Mouse (Mus musculus) hindbrain, embryonic 14.5 days (tissue): ENCODE measurements around the gene Usp51. TPM values are rescaled to one million over a fixed set of nuclear protein-coding genes. Genes with fewer than 3 reads are reported as not detected.
"Not testable (repeated sequence)": the region's sequence is repeated elsewhere in the genome, so short reads cannot be mapped to it uniquely, and the experiment has no call there.

Experiments used
- ATAC-seq: fragments of 200-750 bp; cut with Nextera tagmentation; 2 replicates; pipeline ENCODE4 v1.8.0; 2017; ENCODE audit warnings: moderate number of reproducible peaks, mild to moderate bottlenecking, moderate TSS enrichment, moderate library complexity; ENCODE audit not compliant: low FRiP score
- DNase-seq: peaks from one replicate; pipeline ENCODE4 v3.0.0-alpha.2; 2015; ENCODE audit warnings: low spot score
- H3K27ac ChIP-seq: fragments of 300-500 bp; sonication (generic); 2 replicates; pipeline ENCODE4 v1.5.1; 2014; ENCODE audit warnings: mild to moderate bottlenecking, moderate library complexity
- H3K27me3 ChIP-seq: fragments of 300-500 bp; sonication (generic); 2 replicates; pipeline ENCODE4 v1.6.1; 2014; ENCODE audit warnings: mild to moderate bottlenecking, low read length, mixed read lengths; ENCODE audit not compliant: control insufficient read depth, insufficient read depth
- H3K36me3 ChIP-seq: fragments of 300-500 bp; sonication (generic); replicated peaks from 2 replicates; pipeline ENCODE4 v1.6.1; 2014; ENCODE audit not compliant: control insufficient read depth, insufficient read depth
- H3K4me1 ChIP-seq: fragments of 300-500 bp; sonication (generic); replicated peaks from 2 replicates; pipeline ENCODE4 v1.6.1; 2014; ENCODE audit warnings: antibody characterized with exemption, low read length, mixed read lengths; ENCODE audit not compliant: control insufficient read depth, insufficient read depth
- H3K4me2 ChIP-seq: fragments of 300-500 bp; sonication (generic); replicated peaks from 2 replicates; pipeline ENCODE4 v1.6.1; 2014; ENCODE audit warnings: mild to moderate bottlenecking, moderate library complexity
- H3K4me3 ChIP-seq: fragments of 300-500 bp; sonication (generic); replicated peaks from 2 replicates; pipeline ENCODE4 v1.5.1; 2014; ENCODE audit warnings: mild to moderate bottlenecking, low read length
- H3K9ac ChIP-seq: fragments of 300-500 bp; sonication (generic); 2 replicates; pipeline ENCODE4 v1.6.1; 2014
- H3K9me3 ChIP-seq: fragments of 300-500 bp; sonication (generic); 2 replicates; pipeline ENCODE4 v1.6.1; 2016; ENCODE audit warnings: low read length; ENCODE audit not compliant: control insufficient read depth
- WGBS: fragments of 180-500 bp; shearing (Covaris S2); extraction: QIAGEN DNeasy Blood & Tissue Kit; methylation state at CpG from one replicate; pipeline ENCODE4 v1.1.7; 2014; 5-methylcytosine and 5-hydroxymethylcytosine counted together
- polyA plus RNA-seq: library from polyadenylated mRNA; unstranded; fragments of >200 nt; fragmentation: Nextera tagmentation; extraction: Ambion mirVana; gene quantifications from 2 replicates; pipeline ENCODE4 v1.2.1, GENCODE M21; 2014

The Usp51 gene
- polyA plus RNA-seq, 1 experiment from 2014 or later = 3.3 TPM

DNA sequence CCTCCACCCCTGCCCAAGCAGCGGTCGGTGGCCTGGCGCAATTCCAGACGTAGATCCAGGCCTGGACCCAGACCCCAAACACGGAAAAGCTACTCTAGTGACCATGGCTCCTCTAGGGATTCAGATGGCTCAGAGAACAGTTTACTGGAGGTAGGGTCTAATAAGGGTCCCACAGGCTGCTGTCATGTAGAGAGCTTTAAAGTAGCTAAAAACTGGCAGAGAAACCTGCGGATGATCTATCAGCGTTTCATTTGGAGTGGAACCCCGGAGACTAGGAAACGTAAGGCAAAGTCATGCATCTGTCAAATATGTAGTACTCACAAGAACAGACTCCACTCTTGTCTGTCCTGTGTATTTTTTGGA is 1.4 kb downstream of the Usp51 start:
- H3K4me2 ChIP-seq = peak overlapping the region; percentile 56
- 33% methylated on average over 9 of the region's 9 CpGs for whole genome bisulfite sequencing
- H3K36me3 ChIP-seq = no peaks in the 10 kb centered on the region
- H3K4me1 ChIP-seq = no peaks in the 10 kb centered on the region
- 0 out of 2 replicates have a peak, but pooled peaks cover 8% of the 10 kb centered on the region for H3K27me3 ChIP-seq
- H3K27ac ChIP-seq = peak overlapping the region; percentile 89
- no peaks in the 10 kb centered on the region for H3K9me3 ChIP-seq
- peak overlapping the region; percentile 66 for H3K9ac ChIP-seq
- DNase-seq = peak; percentile 34
- peak overlapping the region; percentile 55 for H3K4me3 ChIP-seq
- ATAC-seq = no peak; the same call in 1 of the 2 replicates

DNA sequence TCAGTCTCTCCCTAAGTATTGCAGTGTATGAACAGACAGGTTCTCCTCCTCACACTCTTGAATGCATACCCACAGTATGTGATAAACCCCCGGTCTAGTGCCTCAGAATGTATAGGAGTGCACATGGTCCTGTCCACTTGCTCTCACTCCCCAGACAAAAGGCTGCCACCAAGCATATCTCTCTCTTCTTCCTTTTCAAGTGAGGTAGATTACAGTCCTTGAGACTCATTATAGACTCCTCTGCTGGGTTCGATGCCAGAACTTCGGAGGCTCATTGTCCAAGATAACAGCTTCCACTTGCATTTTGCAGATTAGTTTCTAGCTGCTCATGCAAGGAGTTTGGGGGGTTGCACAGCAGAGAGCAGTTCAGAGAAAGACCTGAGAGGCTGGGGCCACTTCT is 19.0 kb downstream of the Usp51 start:
- not testable (repeated sequence) for H3K9me3 ChIP-seq, H3K9ac ChIP-seq, H3K4me1 ChIP-seq, DNase-seq, H3K27ac ChIP-seq, H3K4me3 ChIP-seq, H3K4me2 ChIP-seq, ATAC-seq, H3K27me3 ChIP-seq, H3K36me3 ChIP-seq
- no CpG with 5 or more reads among the region's 3 CpGs for WGBS

DNA sequence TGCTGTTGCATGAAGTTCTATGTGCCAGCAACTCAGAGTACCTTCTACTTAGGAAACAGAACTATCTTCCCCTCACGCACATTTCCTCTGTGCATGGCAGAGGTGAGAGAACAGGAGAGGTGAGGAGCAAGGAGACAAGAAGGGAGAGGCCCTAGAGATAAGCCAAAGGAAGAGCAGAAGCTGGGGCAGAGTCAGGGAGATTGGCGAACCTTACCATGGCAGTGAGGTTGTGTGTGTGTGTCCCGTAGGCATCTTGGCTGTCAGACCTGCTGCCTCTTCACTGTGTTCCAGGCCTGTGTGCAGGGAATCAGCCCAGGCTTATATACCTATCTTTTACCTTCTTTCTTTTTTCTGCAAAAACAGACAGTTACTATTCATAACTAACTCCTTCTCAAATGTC is 19.4 kb downstream of the Usp51 start:
- DNase-seq = not testable (repeated sequence)
- WGBS = 80% methylated on average over 1 of the region's 3 CpGs

DNA sequence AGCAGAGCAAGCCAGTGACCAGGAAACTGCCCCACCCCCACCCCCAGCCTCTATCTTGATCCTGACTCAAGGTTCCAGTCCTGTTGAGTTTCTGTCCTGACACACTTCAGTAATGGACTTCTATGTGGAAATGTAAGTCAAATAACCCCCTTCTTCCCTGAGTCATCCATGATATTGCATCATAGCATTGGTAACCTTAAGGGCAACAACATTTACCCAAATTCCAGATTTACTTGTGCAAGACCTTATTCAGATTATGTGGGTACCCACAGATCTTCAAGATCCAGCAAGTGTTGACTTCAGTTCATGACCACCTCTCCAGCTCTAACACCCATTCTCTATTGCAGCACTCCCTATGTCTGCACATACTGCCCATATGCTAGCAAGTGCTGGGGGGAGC is 25.3 kb downstream of the Usp51 start:
- H3K36me3 ChIP-seq, DNase-seq, ATAC-seq, H3K4me2 ChIP-seq, H3K9ac ChIP-seq, H3K27ac ChIP-seq, H3K9me3 ChIP-seq, H3K4me3 ChIP-seq, H3K27me3 ChIP-seq, H3K4me1 ChIP-seq: not testable (repeated sequence)

More for the DNA sequence above, 19.4 kb downstream of the Usp51 start:
- H3K4me2 ChIP-seq, H3K36me3 ChIP-seq, H3K4me3 ChIP-seq, H3K4me1 ChIP-seq, H3K27ac ChIP-seq, H3K27me3 ChIP-seq, H3K9ac ChIP-seq, H3K9me3 ChIP-seq, ATAC-seq: not testable (repeated sequence)

DNA sequence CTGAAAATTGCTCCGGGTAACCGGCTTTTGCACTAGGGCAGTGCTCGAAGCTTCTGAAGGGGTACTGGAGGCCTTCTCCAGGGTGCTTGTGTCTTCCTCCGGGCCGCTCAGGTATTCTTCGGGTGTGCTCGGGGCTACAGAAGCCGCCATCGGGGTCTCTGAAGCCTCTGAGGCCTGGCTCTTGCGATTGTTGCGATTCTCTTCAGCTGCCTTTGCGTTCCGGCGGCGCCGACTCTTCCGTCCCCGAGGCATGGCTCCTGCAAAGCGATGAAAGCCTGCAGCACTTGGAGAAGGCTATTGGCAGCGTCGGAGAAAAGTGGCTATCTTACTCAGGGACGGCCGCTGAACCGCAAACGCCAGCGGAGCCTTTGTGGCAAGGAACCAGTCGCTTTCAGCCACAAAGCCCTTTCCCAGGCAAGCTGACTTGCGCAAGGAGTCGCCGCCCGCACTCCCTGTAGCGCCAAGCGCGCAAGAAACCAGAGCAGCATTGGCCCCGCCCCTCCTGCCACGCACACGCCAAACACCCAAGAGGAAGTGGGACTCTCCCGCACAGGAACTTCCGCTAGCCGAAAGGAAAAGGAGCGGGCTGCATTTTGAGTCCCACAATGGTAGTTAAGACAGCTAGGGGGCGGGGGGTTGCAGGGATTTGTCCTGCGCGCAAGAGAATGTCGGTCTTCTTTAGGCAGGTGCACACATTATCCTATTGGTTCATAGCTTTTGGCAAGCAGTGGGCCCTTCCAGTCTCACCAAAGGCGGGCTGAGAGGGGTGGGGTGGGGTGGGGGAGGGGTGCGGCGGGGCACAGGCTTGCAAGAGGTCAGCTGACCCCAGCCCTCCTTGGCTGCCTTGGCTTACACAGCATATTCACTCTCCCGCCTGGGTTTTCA is 31.1 kb downstream of the Usp51 start, which contains the start of gene Mageh1:
Mageh1 (minus strand) TSS at position 489 of the 885 bp plus-strand sequence.
- Histone ChIP-seq H3K9ac (peak within 1 kb of the TSS; percentile 80), H3K27me3 (peaks cover 5% of the 10 kb centered on the region; the same call in 1 of the 2 replicates), H3K4me1 (0 out of 2 replicates have a peak, but pooled peaks cover 6% of the 10 kb centered on the region), H3K9me3 (no peaks in the 10 kb centered on the region), H3K4me2 (peak within 1 kb of the TSS; percentile 67), H3K4me3 (peak within 1 kb of the TSS; percentile 60), H3K27ac (peak within 1 kb of the TSS; percentile 94), H3K36me3 (no peaks in the 10 kb centered on the region)
- DNase-seq (peak; percentile 84), ATAC-seq (peak; percentile 94)
- 23% methylated on average over 48 of the region's 49 CpGs for WGBS

DNA sequence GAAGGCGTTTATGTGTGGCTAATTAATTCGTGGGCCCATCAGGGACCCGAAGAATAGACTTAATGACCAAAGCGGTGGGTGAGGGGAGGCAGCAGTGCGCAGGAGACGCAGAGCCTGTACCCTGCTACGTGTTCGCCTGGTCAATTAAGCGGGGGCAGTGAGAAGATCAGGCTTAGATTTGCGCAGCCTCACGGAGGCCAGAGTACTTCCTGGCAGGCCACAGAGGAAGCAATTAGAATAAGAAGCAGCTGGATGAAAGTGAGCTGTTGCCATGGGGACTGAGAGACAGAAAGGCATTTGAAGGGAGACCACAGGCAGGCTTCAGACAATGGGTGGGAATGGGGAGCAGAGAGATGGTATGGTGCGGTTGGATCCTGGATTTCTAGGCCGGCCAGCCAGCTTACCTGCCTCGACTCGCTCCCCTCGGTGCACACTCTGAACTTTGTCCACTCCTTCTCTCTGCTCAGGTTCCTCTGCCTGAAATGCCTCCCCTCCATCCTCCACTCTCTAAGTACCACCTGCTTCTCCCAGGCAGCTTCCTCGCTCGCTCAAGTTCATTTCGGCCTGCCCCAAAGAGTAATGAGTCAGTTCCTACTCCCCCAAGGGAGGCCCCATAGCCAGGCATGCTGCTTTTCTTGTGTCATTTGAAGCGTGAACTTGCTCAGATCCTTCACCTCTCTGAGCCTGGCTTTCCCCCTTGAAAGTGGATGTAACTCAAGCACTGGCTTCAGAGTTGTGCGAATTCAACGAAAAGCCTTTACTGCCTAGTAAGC is 31.9 kb downstream of the Usp51 start:
- ATAC-seq = peak; percentile 93
- not testable (repeated sequence) for H3K9me3 ChIP-seq, H3K36me3 ChIP-seq, DNase-seq, H3K4me1 ChIP-seq, H3K27me3 ChIP-seq
- 22% methylated on average over 6 of the region's 22 CpGs for WGBS
- Histone ChIP-seq H3K27ac (peak overlapping the region; percentile 94), H3K9ac (peak overlapping the region; percentile 24; the same call in 1 of the 2 replicates), H3K4me2 (peak overlapping the region; percentile 67), H3K4me3 (peak overlapping the region; percentile 60)

Other genes starting within 250 kb of the Usp51 start
- 133 and 147 TPM in 2 replicates for gene Shroom2, start 237.0 kb upstream of the Usp51 start, polyA plus RNA-seq
- 0.21 and 0.56 TPM in 2 replicates for gene Gpr143, start 224.5 kb upstream of the Usp51 start, polyA plus RNA-seq
- gene Mageh1, start 31.1 kb downstream of the Usp51 start, polyA plus RNA-seq = 125 and 126 TPM in 2 replicates
- gene Foxr2, start 112.3 kb downstream of the Usp51 start, polyA plus RNA-seq = 1.0 and 1.2 TPM in 2 replicates
- 10.0 TPM in 2 replicates for gene Rragb, start 133.5 kb downstream of the Usp51 start, polyA plus RNA-seq
- gene Klf8, start 231.0 kb downstream of the Usp51 start, polyA plus RNA-seq = 5.9 and 7.9 TPM in 2 replicates